Mouse (Mus musculus): Measurements from ENCODE around the gene Arpc3. TPM values are rescaled to one million over a fixed set of nuclear protein-coding genes. Genes with fewer than 3 reads are reported as not detected.

Arpc3 gene
- polyA plus RNA-seq, 1 experiment = 144 TPM

DNA sequence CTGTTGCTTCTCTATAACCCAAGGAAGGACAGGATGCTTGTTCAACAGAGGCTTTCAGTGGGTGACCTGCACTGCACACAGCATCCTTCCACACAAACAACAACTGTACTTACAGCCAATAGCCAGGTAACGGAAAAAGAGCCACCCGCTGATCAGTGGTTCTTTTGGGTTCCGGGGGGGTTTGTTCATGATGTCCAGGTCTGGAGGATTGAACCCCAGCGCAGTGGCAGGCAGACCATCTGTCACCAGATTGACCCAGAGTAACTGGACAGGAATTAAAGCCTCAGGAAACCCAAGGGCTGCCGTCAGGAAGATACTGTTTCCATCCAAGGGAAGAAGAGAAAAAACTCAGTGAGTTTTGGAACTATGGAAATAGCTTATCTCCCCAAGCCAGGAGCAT, 67.7 kb downstream of the Arpc3 start:
- no peaks in the 10 kb centered on the region for H3K4me1 ChIP-seq (ENCODE audit: control insufficient read depth, insufficient read depth, low read length)
- H3K4me3 ChIP-seq (replicated peaks; ENCODE audit: extremely low read depth, low read depth, low read length) = no peak overlapping the region
- 90% methylated on average over 5 of the region's 5 CpGs for WGBS
- TF ChIP-seq POLR2A (IDR thresholded peaks at IDR 0.05; ENCODE audit: borderline replicate concordance, extremely low read depth, low read depth, low read length) = no peak
- TF ChIP-seq CTCF (IDR thresholded peaks at IDR 0.05; ENCODE audit: insufficient read depth, low read length) = no peak
- DNase-seq = no peak

DNA sequence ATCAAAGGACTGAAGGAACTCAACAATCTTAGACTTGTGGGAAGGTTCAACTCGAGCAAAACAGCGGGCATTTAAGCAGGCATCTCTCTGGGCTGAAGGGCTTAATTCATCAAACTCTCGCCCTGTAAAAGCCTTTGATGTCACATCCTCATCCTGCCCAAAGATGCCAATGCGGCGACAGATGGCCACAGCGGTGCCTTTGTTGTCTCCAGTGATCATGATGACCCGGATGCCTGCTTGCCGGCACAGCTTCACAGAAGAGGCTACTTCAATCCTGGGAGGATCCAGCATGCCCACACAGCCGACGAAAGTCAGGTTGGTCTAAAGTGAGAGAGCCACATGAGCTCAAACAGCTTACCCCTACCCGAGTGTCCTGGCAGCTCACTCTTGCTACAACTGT, 69.0 kb downstream of the Arpc3 start:
- H3K4me1 ChIP-seq (ENCODE audit: control insufficient read depth, insufficient read depth, low read length) = no peaks in the 10 kb centered on the region
- DNase-seq = no peak
- no peak for TF ChIP-seq POLR2A (IDR thresholded peaks at IDR 0.05; ENCODE audit: borderline replicate concordance, extremely low read depth, low read depth, low read length)
- no peak for TF ChIP-seq CTCF (IDR thresholded peaks at IDR 0.05; ENCODE audit: insufficient read depth, low read length)
- WGBS = 75% methylated on average over 11 of the region's 11 CpGs
- H3K4me3 ChIP-seq (replicated peaks; ENCODE audit: extremely low read depth, low read depth, low read length) = no peak overlapping the region

DNA sequence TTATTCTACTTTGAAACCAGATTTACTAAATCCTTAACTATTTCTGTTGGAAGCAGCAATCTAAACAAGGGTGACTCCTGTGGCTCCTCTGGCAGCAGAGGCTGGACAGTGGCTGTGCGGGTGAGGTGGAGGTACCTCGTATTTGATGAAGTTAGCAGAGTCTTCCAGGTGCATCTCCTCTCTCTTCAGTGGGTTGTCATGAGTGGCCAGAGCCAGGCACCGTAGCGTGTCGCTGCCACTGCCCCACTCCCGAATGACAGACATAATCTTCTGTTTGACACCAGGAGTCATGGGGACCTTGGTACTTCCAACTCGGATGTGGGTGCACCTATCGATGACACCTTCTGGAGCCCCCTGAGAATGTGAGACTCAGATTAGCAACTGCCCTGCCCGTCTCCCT, 69.8 kb downstream of the Arpc3 start:
- DNase-seq = no peak
- no peaks in the 10 kb centered on the region for H3K4me1 ChIP-seq (ENCODE audit: control insufficient read depth, insufficient read depth, low read length)
- no peak for TF ChIP-seq POLR2A (IDR thresholded peaks at IDR 0.05; ENCODE audit: borderline replicate concordance, extremely low read depth, low read depth, low read length)
- no peak for TF ChIP-seq CTCF (IDR thresholded peaks at IDR 0.05; ENCODE audit: insufficient read depth, low read length)
- H3K4me3 ChIP-seq (replicated peaks; ENCODE audit: extremely low read depth, low read depth, low read length) = no peak overlapping the region
- WGBS = 92% methylated on average over 9 of the region's 9 CpGs

Other genes with a start within 250 kb of the Arpc3 start
- gene Ppp1cc, start 233.6 kb upstream of the Arpc3 start, polyA plus RNA-seq (2012; rRNA removed) = 67.6 and 81.1 TPM in 2 replicates
- 19.6 and 21.9 TPM in 2 replicates for gene Hvcn1, start 185.1 kb upstream of the Arpc3 start, polyA plus RNA-seq (2012; rRNA removed)
- gene Tctn1, start 127.4 kb upstream of the Arpc3 start, polyA plus RNA-seq (2012; rRNA removed) = 29.8 and 33.2 TPM in 2 replicates
- gene Pptc7, start 107.5 kb upstream of the Arpc3 start, polyA plus RNA-seq (2012; rRNA removed) = 30.4 and 35.3 TPM in 2 replicates
- 2.6 and 2.9 TPM in 2 replicates for gene Rad9b, start 37.6 kb upstream of the Arpc3 start, polyA plus RNA-seq (2012; rRNA removed)
- gene Vps29, start 37.5 kb upstream of the Arpc3 start, polyA plus RNA-seq (2012; rRNA removed) = 29.8 and 58.1 TPM in 2 replicates
- gene Gpn3, start 20.0 kb upstream of the Arpc3 start, polyA plus RNA-seq (2012; rRNA removed) = 42.4 and 57.6 TPM in 2 replicates
- 18.9 and 22.5 TPM in 2 replicates for gene Fam216a, start 19.5 kb upstream of the Arpc3 start, polyA plus RNA-seq (2012; rRNA removed)
- 17.9 and 20.5 TPM in 2 replicates for gene Anapc7, start 29.8 kb downstream of the Arpc3 start, polyA plus RNA-seq (2012; rRNA removed)
- gene Atp2a2, start 110.3 kb downstream of the Arpc3 start, polyA plus RNA-seq (2012; rRNA removed) = 90.8 and 126 TPM in 2 replicates
- 2.6 and 6.7 TPM in 2 replicates for gene Ift81, start 222.6 kb downstream of the Arpc3 start, polyA plus RNA-seq (2012; rRNA removed)

All from lung, adult 2 months (tissue).